Mouse (Mus musculus) frontal cortex, adult 2 months (tissue): Measurements from ENCODE around the gene Cdk5rap1. TPM values are rescaled to one million over a fixed set of nuclear protein-coding genes. Genes with fewer than 3 reads are reported as not detected.
"Not testable (repeated sequence)": the region's sequence is repeated elsewhere in the genome, so short reads cannot be mapped to it uniquely, and the experiment has no call there.

Source experiments
- DNase-seq, 2 experiments: peaks; one replicate each; pipeline ENCODE4 v3.0.0; 2022; ENCODE audit warnings: low spot score in 1 of 2; ENCODE audit errors: extremely low spot score in 1 of 2
- polyA plus RNA-seq: library from polyadenylated mRNA; depleted of rRNA; stranded (reverse); fragments of >200 nt; gene quantifications from 2 replicates; pipeline ENCODE4 v1.2.3, GENCODE M21; 2012

The Cdk5rap1 gene
- polyA plus RNA-seq, 1 experiment, result 13.6 TPM

DNA sequence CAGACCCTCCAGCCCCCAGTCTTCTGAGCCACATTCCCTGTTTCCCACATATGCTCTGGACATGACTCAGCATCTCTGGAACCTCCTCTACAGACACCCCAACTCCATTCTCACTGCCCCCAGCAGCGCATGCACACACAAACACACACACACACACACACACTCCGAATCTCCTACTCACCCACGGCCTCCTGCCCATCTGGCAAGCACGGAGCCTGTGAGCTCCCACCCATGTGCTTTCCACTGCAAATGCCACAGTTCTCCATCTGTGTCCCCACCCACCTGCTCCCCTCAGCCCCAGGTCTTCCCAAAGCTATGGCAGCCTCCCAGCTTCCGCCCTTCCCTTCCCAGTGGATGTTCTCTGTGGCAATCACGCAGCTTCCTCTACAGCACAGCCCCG lies 6.3 kb upstream of the Cdk5rap1 start:
- DNase-seq, result peak; percentile 92 to 93

DNA sequence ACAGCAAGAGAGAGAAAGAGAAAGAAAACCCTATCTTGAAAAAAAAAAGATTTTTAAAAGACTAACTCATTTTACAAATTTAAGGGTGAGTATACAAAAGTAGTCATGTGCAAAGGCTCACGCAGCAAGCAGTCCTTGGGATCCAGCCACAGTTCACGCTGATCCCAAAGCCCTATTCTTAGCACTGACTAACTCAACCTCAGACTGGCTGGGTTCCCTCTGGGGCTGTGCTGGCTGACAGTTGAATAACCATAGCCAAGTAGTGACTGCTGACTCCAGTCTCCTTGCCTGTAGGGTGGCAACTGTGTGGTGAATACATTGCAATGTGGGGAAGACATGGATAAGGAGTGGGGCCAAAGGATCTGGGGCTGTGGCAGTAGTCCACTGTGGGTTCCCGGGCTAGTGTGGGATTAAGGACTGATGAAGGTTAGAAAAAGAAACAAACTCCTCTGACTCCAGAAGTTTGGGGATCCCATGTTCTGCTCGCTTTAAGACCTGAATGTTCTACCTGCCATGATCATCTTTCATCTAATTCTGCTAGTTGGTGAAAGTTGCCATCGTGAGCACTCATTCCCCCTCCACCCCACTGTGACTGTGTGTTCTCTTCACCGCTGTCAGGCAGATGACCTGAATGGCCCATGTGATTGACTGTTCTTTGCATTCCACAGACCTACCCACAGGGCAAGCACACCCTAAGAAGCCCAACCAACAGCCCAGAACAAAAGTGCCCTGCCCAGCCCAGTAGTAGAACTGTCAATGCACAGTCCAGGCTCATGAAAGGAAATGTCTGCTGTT lies 2.2 kb upstream of the Cdk5rap1 start:
- peak in 1 of 2 experiments; percentile 55 for DNase-seq

DNA sequence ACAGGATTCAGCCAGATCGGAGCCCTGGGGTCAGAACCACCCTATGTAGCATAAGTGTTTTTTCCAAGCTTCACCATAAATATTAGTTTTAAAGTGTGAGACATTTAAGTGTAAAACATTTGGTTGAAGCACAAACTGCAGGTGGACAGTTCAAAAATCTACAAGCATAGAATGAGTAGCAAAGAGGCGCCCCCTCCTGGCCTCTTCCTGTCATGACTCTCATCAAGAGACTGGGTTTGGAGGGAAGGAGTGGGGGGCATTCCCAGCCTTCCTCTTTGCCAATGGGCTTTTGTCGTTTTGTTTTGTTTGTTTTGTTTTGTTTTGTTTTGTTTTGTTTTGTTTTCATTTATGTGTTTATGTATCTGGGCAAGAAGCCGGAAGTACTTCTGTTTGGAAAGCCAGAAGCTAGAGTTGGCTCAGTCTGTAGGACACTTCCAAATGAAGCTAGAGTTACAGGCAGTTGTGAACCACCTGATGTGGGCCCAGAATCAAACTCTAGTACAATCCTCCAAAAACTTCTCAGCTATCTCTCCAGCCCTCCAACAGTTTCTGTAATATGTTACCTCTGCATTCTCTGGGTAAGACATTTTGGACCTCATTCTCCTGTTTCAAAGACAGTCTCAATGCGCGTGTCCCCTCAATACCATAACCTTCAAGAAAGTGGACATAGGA lies 1.3 kb upstream of the Cdk5rap1 start:
- peak in 1 of 2 experiments; percentile 84 for DNase-seq

DNA sequence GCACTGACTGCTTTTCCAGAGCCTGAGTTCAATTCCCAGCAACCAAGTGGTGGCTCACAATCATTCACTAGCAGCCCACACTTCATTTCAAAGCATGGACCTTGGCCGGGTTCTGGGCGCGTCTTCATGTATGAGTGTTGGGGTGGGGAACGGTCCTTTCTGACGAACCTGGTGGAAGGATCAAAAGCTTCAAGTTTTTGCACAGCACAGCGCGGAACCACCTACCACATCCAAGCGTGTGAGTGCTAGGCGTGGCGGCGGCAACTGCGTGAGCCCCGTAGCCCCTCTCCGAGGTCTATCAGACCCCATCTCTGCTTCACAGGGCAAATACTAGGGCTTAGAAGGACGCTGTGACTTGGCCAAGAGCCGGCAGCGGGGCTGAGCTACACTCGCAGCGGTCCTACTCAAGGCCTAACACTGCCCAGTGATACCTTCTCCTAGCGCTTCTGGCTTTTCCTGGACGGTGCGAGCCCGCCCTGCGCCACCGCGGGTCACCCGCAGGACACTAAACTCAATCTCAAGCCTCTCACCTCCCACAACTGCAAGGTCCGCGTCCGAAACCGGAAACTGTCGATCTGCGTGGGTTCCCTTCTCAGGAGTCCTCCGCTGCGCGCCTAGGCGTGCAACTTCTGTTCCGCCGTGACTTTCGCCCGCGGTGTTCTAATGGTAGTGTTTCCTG lies 520 bp downstream of the Cdk5rap1 start:
- DNase-seq, result peak; percentile 70 to 93

DNA sequence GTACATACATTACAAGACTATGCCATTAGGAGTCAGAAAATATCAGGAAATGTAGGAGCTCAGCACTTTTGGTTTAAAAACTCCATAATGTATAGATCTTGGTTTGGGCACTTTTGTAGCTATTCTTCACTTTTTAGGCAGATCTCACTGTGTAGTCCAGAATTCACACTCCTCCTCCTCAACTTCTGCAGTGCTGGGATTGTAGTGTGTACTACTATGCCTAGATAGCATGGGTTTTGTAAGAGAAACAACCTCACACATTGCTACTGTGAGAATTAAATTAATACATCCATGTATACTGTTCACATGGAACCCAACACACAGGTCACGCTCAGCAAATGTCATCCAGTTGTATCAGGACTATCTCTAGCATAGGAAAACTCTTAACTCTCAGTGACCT lies 5.3 kb downstream of the Cdk5rap1 start:
- peak in 1 of 2 experiments; percentile 32 for DNase-seq

DNA sequence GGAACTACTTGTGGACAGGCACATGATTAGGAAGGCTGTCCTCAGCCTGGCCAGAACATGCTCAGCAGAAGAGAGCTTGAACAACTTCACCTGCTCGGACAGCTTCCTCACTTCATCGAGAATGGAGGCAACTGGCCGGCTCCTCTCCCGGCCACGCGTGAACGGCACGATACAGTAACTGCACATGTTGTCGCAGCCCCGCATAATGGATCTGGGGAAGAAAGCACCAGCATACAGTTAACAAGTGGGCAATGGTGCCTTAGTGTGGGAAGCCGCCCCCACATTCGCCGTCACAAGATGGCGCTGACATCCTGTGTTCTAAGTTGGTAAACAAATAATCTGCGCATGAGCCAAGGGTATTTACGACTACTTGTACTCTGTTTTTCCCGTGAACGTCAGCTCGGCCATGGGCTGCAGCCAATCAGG lies 18.8 kb downstream of the Cdk5rap1 start:
- not testable (repeated sequence) for DNase-seq

DNA sequence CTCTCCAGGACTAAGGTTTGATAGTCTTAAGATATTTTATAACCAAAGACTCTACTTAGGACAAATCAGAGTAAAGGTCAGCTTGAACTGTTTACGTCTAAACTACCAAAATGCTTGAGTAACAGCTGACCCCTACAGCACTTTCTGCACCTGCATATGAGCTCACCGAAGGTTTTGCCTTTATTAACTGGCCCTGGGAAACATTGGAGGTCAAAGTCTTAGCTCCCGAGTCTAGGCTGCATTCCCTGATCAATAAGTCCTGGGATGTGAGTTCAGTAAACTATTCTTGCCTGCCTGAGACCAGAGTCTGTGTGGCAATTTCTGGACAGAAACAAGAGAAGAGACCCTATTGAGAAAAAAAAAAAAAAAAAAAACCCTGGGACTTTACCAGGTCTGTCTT lies 24.7 kb downstream of the Cdk5rap1 start:
- no peak for DNase-seq

DNA sequence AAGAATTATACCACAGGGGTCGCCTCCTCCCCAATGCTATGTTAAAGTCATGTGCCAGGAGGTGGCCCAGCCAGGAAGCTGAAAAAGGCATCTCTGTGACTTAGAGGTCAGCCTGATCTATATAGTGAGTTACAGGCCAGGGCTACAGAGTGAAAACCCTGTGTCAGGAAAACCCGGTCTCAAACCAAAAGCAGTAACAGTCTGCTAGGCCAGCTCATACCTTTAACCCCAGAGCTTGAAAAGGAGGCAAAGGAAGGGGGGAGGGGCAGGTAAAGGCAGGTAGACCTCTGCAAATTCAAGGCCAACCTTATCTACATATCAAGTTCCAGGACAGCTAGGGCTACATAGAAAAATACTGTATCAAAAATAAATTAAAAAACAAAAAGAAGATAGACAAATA lies 33.5 kb downstream of the Cdk5rap1 start:
- DNase-seq, result no peak

DNA sequence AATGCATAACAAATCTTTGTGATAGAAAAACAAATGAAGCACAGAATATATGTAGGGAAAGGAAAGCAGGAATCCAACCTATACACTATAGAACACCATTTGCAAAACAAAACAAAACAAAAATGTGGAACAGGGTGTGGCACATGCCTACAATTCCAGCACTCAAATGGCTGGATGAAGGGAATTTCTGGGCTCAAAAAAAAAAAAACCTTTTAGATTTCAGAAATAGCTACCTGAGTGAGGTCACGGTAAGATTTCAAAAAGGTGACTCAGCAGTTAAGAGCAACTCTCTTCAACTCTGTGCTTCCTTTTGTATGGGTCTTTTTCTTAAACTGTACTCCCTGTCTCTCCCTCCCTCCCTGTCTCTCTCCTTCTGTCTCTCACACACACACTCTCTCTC lies 34.6 kb downstream of the Cdk5rap1 start:
- no peak for DNase-seq

DNA sequence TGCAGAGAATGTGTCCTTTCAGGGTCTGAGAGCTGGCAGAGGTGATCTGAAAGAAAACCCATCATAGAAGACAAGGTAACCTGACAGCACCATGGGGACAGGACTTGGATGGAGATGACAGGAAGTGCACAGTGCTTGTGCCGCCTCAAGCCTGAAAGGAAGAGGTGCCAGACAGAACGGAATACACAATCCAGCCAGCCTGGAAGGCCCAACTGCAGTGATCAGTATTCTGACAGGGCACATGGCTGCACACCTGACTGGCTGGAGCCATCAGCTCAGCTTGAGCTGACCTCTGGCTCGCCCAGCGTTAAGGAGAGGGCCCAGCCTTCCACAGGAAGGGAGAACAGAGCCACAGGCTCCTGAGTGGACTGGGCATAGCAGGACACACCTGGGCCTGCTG lies 37.2 kb downstream of the Cdk5rap1 start:
- no peak for DNase-seq

DNA sequence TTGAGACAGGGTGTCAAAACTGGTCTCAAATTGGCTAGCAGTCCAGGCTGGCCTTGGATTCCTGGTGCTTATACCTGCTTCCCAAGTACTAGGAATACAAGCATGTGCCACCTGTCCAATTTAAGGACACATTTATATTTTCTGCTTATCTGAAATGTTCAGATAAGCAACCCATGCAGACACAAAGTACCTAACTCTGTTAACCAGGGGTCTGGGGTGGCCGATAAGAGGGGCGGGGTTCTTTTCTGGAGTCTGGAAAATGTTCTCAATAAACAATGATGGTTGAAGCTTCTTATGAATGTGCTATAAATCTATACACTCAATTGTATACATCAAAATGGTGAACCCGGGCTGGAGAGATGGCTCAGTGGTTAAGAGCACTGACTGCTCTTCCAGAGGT lies 46.0 kb downstream of the Cdk5rap1 start:
- DNase-seq, result no peak

DNA sequence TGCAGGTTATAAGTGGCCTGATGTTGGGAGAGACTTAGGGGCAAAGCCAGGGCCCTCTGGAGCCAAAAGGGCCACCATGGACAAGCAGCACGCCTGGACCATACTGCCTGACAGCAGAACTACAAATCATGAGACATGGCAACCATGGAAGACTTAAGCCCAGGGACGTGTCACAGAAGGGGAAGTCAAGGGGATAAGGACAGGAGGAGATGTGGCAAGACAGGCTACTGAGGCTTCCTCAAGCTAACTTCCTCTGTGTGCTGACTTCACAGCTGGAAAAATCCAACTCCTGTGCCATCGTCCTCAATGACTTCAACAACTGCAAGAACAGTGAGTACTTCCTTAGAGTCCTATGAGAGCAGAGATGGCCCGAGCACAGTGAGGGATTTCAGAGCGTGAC lies 59.0 kb downstream of the Cdk5rap1 start:
- DNase-seq, result not testable (repeated sequence)

DNA sequence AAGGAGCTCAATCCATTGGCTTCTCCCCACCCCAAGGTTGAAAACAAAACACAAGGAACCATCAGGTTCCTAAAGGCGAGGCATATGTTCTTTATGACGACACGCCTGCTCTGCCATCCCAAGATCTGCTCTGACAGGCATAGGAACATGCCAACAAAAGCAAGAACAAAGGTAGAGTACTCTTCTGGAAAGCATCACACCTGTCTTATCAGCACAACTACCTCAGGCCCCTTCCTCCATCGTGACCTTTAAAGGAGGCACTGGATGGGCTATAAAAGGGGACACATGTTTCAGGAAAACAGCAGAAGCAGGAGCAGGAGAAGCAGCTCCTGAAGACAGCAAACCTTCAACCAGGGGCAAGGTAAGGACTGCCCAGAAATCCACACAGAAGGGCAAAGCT lies 65.9 kb downstream of the Cdk5rap1 start, which contains the start of gene Bpifb9b:
TSS of gene Bpifb9b (plus strand) at position 301 of the 400 bp plus-strand sequence.
- DNase-seq, result not testable (repeated sequence)

DNA sequence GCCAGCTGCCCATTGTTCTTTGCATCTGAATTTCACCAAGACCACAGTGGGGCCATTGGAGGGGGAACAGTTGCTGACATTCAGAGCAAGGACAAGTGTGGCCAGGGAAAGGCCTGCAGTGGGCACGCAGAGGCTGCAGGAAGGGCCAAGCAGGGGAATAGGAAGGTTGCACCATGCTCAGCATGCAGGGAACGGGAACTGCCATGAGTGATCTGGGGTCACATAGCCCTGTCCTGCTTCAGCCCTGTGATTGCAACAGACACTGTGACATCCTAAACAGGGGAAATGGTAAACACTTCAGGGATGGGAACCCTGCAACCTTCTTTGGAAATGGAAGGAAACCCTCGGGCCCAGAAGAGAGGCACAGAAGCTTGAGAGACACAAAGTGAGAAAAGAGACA lies 68.2 kb downstream of the Cdk5rap1 start:
- not testable (repeated sequence) for DNase-seq

DNA sequence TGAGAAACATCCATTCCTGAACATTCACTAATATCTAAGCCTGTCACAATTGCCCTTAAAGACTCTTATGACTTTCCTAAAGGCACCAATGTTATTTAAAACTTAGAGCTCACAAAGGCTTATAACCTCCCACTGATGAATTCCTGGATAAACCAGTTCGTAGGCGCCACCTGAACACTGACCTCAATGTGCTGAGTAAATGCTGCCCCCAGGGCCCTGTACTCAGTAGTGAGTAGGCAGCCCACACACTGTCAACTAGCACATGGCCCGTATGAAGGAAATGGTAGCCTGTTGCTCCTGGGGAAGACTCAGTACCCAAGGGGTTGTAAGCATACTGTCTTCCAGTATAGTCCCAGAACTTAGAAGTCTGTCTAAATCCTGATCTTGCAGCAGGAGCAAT lies 71.0 kb downstream of the Cdk5rap1 start:
- no peak for DNase-seq

DNA sequence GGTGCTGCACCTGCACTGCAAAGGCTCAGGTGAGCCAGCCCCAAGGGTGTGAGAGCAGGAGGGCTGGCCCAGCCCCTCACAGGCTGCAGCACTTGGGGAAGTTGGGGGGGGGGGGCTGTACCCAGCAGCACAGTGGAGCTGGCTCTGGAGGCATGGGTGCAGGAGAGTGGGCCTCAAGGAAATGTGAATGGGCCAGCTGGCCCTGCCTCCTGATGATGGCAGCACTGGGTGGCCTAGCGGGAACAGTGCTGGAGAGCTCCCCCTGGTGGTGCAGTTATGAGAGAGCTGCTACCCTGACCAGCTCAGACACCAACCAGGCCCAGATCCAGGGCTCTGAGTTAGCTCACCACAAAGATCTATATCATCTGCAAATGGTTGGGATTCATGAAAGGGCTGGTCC lies 72.3 kb downstream of the Cdk5rap1 start:
- DNase-seq, result peak in 1 of 2 experiments; percentile 70

DNA sequence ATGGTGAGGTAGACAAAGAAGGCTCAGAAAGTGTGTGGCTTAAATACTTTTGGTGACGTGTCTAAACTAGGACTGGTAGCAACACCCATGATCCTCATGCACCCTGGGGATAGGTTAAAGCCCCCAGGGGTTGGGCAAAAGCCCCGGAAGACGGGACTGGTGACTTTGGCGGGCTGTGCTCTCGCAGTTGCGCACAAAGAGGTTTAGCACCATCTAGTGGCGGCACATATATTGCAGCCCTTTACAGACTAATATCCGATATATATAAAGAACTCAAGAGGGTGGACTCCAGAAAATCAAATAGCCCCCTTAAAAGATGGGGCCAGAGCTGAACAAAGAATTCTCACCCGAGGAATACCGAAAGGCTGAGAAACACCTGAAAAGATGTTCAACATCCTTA lies 78.1 kb downstream of the Cdk5rap1 start:
- peak in 1 of 2 experiments; percentile 72 for DNase-seq

DNA sequence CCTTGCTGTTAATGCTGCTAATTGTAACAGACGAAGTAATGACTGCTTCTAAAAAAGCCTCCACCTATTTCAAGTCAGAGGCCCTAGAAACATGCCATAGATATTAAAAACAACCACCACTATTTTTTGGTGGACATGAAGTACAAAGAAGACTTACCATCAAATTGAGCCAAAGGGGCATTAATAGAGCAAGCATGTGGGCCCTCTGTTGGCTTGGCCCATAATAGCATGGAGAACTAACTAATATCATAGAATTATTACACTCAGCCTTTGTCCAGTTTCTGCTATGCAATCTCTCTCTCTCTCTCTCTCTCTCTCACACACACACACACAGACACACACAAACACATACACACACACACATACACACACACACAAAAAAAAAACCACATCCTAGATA lies 80.0 kb downstream of the Cdk5rap1 start:
- DNase-seq, result no peak

DNA sequence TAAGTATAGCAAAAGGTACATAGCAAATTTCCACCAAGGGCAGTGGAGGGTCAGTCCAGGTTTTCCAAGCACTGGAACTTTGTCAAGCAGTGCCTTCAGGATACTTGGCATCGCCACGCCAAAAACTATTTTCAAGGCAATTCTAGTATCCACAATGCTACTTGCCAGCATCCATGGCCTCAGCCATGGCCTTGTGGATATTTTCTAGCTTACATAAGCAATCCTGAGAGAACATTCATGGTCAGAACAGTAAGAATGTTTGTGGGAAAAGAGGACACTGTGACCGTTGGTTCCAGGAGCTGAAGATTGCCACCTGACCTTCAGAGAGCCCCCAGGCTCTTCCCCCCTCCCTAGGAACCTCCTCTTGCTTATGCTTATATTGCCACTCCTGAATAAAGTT lies 80.9 kb downstream of the Cdk5rap1 start:
- DNase-seq, result not testable (repeated sequence)
